Mouse (Mus musculus): ENCODE measurements around the gene Lpar6.
A peak's percentile ranks its signal among the peaks of the same experiment; 100 is the strongest.

Gene Lpar6

GRCm38 (mm10) chr14:73257348-73257747, 19.7 kb downstream of the Lpar6 start:
- DNase-seq = no peak

- no peak for DNase-seq
Measured at GRCm38 (mm10) chr14:73258181-73258580, 20.5 kb downstream of the Lpar6 start.

- DNase-seq = no peak
Measured at GRCm38 (mm10) chr14:73262210-73262609, 24.5 kb downstream of the Lpar6 start.

GRCm38 (mm10) chr14:73266166-73266565, 28.5 kb downstream of the Lpar6 start:
- DNase-seq = no peak

GRCm38 (mm10) chr14:73271807-73272206, 34.1 kb downstream of the Lpar6 start:
- no peak for DNase-seq

GRCm38 (mm10) chr14:73279096-73279495, 41.4 kb downstream of the Lpar6 start:
- no peak for DNase-seq

- peak; percentile 26 for DNase-seq
Measured at GRCm38 (mm10) chr14:73280996-73281395, 43.3 kb downstream of the Lpar6 start.

- DNase-seq = no peak
Measured at GRCm38 (mm10) chr14:73289915-73290314, 52.2 kb downstream of the Lpar6 start.

GRCm38 (mm10) chr14:73292434-73292833, 54.7 kb downstream of the Lpar6 start:
- DNase-seq = no peak

Data from cerebellum, adult 9-10 months (tissue).